Mouse (Mus musculus) lung, postnatal 4 days (tissue): ENCODE data around the gene Zdhhc21.

ENCODE experiments used
- DNase-seq, 2 experiments: peaks; one replicate each; pipeline ENCODE4 v3.0.0; 2021

Gene Zdhhc21

DNA sequence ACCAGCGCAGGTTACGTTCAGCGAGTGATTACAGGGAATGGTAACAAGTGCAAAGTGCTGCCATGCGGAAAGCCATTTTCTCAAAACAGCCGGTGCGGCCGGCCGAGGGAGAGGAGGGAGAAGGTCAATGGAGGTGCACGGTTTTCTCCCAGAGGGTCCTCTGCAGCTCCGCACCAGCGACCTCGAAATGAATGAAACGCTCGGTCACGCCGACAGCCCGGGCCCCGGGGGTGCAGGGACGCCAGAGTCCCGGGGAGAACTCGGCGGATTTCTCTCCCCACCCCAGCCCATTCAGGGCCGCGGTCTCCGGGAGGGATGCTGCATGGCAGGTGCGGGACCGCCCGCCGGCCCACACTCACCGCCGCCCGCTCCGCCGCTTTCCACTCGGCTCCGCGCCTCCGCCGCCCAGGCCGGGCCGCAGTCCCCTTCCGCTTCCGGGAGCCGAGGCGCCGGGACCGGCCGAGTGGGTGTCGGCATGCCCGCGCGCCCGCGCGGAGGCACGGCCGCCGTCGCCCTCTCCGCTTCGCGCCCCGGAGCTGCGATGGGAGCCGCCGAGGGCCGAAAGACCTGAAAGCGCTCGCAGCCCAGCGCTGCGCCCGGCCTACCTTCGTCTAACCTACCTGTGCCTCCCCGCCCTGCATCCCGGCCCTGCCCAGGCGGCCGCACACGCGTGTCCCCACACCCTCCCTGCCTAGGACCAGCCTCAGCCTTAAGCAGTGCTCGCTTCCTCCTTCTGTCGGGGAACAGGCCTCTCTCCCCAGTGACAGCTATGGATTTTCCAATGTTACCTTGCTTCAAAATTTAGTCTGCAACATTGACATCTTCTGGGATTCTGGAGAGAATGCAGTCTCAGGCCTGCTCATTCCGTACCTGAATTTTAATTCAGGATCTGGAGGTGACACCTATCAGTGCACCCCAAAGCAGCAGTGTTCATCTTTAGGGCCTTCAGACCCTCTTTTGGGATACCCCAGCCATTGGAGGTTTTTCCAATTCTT lies at the start of gene Zdhhc21:
Zdhhc21 (minus strand) TSS at position 828 of the 995 bp plus-strand sequence.
- DNase-seq = peak; percentile 87 to 91

GRCm38 (mm10) chr4:82895227-82895626 lies 35.5 kb upstream of the Zdhhc21 start:
- DNase-seq = no peak

DNA sequence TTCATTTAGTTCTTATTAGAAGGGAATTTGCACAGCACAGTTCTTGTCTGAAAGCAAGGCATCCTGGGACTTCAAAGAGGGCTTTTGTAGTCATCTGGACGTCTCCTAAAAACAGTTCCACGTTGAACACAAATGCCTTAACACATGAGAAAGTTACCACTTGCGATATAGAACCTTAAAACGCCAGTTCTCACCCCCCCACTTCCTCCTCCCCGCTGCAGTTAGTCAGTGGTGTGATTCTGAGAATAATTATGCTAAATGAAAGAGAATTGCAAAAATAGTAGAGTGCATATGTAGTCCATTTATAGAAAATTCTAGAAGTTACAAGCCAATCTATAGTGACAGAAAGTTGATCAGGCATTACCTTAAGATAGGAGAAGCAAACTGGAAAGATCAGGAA lies 32.5 kb upstream of the Zdhhc21 start:
- DNase-seq = no peak

GRCm38 (mm10) chr4:82891566-82891965 lies 31.8 kb upstream of the Zdhhc21 start:
- DNase-seq = no peak

DNA sequence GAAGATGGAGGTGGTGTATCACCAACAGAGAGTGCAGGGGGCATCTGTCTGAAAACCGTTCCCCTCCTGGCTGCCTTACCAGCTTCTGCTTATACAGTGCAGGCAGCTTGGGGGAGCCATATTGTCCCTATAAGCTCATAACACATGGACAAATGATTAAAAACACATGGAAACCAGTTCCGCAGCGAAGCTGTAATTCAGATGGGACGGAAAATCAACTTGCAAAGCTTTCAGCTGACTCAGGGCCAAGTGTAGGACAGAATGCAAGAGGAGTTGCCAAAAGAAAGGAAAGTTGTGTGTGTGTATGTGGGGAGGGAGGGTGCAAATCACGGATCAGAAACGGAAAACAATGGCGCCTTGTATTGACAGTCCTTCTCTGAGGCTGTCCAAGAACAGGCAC lies 31.3 kb upstream of the Zdhhc21 start:
- DNase-seq = peak in 1 of 2 experiments; percentile 8

DNA sequence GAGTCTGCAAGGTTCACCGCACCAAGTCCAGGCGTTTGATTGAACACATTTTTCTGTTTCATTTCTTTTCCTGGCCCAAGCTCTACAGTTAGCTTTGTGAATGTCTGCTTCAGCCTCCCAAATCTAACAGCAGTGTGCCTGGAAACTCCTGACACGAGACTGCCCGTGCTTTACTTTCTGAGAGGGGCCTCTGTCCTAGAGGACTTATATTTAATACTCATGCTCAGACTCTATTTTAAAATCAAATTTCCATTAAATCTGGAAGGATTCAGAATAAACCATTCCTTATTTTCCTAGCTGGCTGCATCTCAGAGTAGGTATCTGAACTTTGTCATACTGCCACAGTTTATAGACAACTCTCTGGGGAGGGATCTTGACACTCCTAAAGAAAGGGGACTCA lies 30.8 kb upstream of the Zdhhc21 start:
- no peak for DNase-seq

GRCm38 (mm10) chr4:82886148-82886547 lies 26.4 kb upstream of the Zdhhc21 start:
- no peak for DNase-seq

DNA sequence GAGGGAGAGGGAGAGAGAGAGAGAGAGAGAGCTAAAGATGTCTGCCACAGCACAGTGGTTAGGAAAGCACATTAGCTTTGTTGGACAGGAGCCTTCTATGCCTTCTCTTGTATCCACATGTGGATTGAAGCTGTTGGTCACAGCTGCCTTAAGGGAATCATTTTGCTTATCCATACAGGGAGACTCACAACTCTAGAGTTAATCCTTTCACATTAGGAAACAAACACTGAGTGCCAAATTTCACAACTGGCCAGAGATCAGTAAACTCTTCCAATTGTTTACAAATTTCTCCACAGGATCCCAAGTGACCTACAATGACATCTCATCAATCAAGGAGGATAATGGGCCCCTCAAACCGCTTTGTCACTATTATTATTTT lies 25.8 kb upstream of the Zdhhc21 start:
- no peak for DNase-seq

DNA sequence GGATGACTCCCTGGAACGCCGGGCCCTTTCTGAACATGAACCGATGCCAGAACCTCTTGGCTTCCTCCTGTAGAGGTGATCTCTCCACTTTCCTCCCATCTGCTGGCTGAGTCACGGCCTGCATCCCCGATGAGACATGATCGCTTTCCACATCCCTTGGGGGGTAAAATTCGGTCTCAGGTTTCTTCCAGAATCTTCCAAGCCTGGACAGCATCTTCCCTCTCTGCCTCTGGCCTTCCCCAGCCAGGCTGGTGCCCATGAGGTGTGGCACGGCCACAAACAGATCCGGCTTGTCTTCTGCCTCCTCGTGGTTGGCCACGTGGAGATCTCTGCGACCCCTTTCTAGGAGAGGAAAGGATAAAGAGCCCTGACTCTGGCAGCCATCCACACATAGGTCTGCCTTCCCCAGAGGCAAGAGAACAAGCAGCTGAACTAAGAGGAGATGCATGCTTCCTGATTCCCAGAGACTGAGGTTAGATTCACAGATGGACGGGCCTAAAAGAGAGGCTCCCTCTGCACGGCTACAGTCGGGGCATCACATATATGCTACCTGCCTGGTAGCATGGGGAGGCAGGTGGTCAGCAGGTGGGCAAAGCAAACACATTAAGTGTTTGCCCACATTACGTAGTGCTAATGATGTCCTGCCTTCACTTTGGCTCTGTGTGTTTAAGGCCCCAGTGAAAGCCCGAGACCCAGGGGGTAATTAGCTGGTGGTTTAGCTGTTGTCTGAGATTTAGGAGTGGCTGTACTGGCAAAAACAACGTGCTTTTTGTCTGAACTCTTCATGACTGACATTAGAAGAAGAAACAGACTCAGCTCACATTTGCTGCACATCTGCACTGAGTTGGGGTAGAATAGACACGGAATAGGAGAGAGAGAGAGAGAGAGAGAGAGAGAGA lies 25.1 kb upstream of the Zdhhc21 start, which contains the start of gene Cer1:
Cer1 (minus strand) TSS at position 513 of the 899 bp plus-strand sequence.
- DNase-seq = no peak

- DNase-seq = peak in 1 of 2 experiments; percentile 35
Observed at GRCm38 (mm10) chr4:82882500-82882899, 22.7 kb upstream of the Zdhhc21 start.

- DNase-seq = no peak
Observed at GRCm38 (mm10) chr4:82881366-82881765, 21.6 kb upstream of the Zdhhc21 start.

DNA sequence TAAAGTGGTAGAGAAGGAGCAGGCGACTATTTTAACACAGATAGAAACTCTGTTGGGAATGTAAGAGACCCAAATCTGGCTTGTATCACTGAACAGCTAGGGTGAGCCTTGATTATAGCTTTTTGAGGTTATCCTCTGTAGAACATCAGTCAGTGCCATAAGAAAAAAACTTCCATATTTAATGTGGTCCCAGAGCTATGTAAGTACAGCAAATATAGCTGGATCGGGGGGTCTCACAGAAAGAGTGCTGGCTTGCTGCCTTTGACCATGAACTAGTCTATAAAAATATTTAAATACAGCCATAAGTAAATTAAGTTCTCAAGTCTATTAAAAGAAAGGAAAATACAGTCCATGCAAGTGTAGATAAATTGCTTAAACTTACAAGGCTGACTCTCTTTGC lies 20.5 kb upstream of the Zdhhc21 start:
- DNase-seq = no peak

DNA sequence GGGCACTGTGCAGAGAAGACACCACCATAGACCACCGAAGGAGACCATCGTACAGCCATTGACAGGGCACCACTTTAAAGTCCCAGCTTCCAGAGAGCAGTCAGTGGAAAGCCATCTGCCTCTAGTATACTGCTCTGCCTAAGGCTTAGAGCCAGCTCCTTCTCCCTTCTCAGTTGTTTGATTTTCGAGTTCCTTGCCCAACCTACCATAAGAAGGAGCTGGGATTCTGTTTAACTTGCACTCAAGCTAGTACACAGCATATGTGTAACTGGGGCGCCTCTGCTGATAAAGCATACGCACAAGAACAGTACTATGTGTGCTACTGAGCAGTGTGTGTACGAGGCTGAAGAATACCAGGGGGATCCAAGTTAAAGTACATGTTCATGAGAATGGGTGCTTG lies 19.4 kb upstream of the Zdhhc21 start:
- no peak for DNase-seq

- DNase-seq = no peak
Observed at GRCm38 (mm10) chr4:82876656-82877055, 16.9 kb upstream of the Zdhhc21 start.

DNA sequence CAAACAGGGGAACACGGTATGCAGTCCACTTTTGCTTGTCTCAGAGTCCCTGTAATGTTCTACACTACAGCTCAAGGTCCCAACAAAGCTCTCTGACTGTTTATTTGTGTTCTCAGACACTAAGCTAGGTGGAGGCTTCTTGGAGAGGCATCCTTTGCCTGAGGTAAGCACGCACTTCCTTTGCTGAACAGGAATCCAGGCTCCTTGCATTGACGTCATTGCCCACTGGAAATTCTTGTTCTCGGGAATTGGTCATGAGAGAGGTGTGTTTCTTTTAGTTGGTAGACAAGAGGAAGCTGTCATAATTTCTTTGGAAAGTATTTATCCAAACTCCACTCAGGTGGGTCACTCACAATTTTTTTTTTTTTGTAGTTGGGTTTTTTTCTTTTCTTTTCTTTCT lies 15.8 kb upstream of the Zdhhc21 start:
- DNase-seq = peak in 1 of 2 experiments; percentile 30

DNA sequence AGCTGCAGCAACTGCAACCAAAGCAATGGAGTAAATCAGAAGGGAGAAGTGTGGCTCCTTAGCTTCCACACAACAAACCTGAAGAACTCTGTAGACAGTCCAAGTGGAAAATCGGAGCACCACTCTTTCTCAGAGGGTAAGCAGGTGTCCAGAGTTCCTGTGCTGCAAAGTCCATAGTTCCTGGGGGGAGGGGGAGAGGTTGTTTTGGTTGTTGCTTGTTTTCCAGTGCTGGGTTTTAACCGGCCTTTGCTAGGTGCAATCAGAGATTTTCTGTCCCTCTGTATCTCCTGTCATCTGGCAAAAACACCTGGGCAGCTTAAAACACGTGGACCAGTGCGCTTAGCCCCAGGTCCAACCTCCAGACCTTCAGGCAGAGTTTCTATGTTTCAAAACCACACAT lies 15.0 kb upstream of the Zdhhc21 start:
- no peak for DNase-seq

DNA sequence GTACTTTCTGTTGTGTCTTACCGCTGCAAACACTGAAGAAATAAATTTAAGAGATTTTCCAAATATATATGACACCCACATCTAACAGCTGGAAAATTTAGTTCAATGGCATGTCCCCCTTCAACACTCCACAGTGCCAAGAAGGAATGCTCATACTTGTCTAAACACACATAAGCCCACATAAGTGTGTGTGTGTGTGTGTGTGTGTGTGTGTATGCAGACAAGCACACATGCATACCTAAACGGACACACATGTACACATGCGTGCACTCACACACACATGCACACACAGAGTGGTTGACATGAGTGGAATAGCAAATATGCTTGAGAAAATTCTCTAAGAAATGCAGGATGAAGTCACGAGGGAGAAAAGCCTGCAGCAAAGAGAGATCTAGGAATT lies 12.8 kb upstream of the Zdhhc21 start:
- no peak for DNase-seq

GRCm38 (mm10) chr4:82872121-82872520 lies 12.4 kb upstream of the Zdhhc21 start:
- DNase-seq = no peak

DNA sequence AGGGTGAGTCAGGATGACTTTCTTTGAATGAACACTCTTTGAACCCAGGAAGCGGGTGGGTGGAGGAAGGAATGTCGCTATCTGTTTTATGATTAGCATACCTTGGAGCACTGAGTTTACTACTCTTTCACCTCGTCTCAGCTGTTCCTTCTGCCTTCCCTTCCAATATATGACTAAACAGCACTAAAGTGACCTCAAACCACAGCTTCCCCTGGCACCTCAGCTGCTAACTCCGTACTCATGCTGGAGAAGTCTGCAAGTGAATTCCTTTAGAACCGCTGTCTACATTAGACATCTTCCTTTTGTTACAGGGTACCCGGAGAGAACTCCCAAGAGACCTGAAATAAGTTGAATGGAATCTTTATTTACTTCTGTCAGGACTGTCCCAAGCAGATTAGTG lies 11.2 kb upstream of the Zdhhc21 start:
- no peak for DNase-seq

DNA sequence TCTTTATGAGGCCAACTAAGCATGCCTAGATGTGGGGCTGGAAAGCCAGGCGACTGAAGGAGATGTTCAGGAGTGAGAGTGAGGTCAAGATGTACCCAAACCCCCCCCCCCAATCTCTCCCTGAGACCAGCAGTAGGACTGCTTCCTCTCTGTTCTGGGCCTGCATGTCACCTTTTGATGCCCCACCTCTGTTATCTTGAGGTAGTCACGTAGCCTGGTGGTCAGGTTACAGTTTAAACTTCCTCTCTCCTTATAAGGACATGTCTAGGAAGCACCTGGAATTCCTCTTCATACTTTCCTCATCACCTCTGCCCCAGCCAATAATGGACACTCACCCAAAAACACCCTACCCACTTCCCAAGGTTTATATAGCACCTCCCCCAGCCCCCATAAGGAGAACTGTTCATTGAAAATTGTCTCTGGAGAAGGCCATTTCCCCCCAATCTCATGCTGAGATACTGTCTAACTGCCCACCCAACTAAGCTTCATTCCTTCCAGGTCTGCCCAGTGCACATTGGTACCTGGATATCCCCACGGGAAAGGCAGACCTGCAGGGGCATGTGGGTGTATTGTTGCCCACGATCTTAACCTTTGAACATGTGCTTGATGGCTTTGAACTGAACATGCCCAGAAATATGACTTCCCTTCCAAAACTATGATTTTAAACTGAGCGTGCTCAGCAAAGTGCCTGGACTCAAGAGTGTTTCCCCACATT lies 8.1 kb upstream of the Zdhhc21 start:
- no peak for DNase-seq

DNA sequence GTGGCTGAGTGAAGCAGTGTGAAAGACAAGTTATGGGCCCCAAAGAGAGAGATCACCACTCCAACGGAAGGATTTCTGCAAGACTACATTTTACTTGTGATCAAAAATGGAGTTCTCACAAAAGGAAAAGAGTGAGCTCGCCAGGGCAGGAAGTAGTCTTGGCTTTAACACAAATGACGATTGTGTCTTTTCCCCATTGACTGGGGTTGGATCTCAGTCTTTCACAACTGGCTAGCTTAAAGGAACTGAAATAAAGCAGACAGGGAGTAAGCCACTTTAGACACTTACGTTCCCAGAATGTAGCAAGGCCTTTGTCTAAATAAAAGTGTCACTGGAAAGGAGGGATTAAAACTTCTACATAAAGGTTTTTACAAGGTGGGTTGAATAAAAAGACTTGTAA lies 7.4 kb upstream of the Zdhhc21 start:
- DNase-seq = no peak

DNA sequence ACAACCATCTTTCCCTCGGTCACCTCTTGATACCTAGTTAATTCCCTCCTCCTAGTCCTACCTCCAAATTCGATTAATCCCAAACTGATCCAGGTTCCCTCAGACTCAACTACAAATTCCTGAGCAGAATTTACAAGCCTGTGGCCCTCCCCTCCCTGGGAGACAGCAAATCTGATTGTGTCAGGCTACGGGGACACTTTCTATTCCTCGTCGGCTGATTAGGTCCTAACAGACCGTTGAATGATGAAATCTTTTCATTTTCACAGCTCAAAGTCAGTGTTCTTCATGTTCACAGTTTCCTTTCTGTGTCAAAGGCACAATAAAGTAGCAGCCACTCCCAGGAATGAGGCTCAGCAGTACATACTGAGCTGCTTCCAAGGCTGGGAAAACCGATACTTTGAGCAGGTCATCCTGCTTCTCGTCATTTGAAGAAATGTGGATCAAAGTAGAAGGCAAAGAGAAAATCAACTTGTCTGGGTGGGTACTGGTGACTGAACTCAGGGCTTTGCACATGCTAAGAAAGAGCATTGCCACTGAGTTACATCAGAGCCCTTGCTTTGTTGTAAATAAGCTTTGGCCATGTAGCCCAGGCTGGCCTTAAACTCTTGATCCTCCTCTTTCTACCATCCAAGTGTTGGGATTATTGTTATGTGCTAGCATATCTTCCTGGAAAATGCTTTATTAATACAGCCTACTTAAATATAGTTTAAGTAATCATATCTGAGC lies 5.4 kb upstream of the Zdhhc21 start:
- no peak for DNase-seq
